In genomic region chr2:27438281-27438680, GRCm38 (mm10) we compare ENCODE assay signal across 11 mouse cellular contexts. TPM values are rescaled to one million over a fixed set of nuclear protein-coding genes. Genes with fewer than 3 reads are reported as not detected.
DNase-seq lines count a peak whose midpoint lies in the region; ATAC-seq and TF ChIP-seq lines count a peak whose summit lies in the region.
"Had no signal": no experiment of that assay in that cellular context is flagged by ENCODE, and none has a peak within 500 bp of the region (broad histone marks: within the 10 kb centered on the region; RNA-seq: fewer than 3 reads in every experiment).

No protein-coding gene starts in this region.

- H3K4me1 ChIP-seq in embryonic fibroblast, embryonic 13.5 days (ENCODE audit: control insufficient read depth, insufficient read depth, low read length) = peaks cover 4% of the 10 kb centered on the region

- peak overlapping the region; percentile 24; the same call in 1 of the 2 replicates for H3K27ac ChIP-seq in embryonic fibroblast, embryonic 13.5 days (ENCODE audit: insufficient read depth, low read length)
- H3K27ac ChIP-seq: hindbrain, embryonic 13.5 days had no signal

- TF ChIP-seq CTCF in embryonic fibroblast, embryonic 13.5 days (IDR thresholded peaks at IDR 0.05; ENCODE audit: borderline replicate concordance, insufficient read depth, low read length) = no peak

- DNase-seq in adrenal gland, postnatal 10 days = peak; percentile 61
- DNase-seq in adrenal gland, adult 2 months = no peak
- DNase-seq in naive thymus-derived CD4-positive, alpha-beta T cell, adult 2 months (ENCODE audit: low read depth) = peak; percentile 67
- no peak for DNase-seq in cerebellum, adult 8-10 months
- no peak for DNase-seq in cerebellum, adult 11 months
- DNase-seq: cerebellum, postnatal 36 days had no signal

- no peak overlapping the region for H3K4me3 ChIP-seq in embryonic fibroblast, embryonic 13.5 days (ENCODE audit: insufficient read depth, low read length)
- H3K4me3 ChIP-seq: hindbrain, embryonic 13.5 days had no signal

- peak; percentile 32 for ATAC-seq in CD4-positive, CD25-positive, alpha-beta regulatory T cell, adult 4 months
- no peak for ATAC-seq in inflammation-experienced regulatory T-cells, adult 6 months

- TF ChIP-seq POLR2A in embryonic fibroblast, embryonic 13.5 days (IDR thresholded peaks at IDR 0.05; ENCODE audit: low read depth, low read length) = no peak

RNA-seq across cellular contexts. Expression of gene Brd3os, which starts 3.8 kb away (rescaled TPM):
- 1 to 10 TPM; 4.8 to 5.7 TPM for total RNA-seq in adrenal gland, postnatal 10 days (2021)
- 10 to 100 TPM in 1 of 2 experiments, 1 to 10 TPM in 1; 6.2 to 17.2 TPM for total RNA-seq in adrenal gland, adult 2 months (2021)
- 46.0 and 60.2 TPM in 2 replicates for polyA plus RNA-seq in adrenal gland, adult 2 months (2012; rRNA removed)
- under 1 TPM in 1 of 2 experiments, not detected in 1; 0.52 TPM for polyA plus RNA-seq in CD4-positive, CD25-positive, alpha-beta regulatory T cell, adult 4 months (2017; shearing (Covaris generic))
- polyA plus RNA-seq in embryonic fibroblast, embryonic 13.5 days (2011; ENCODE audit: insufficient read length, low read depth, missing spikeins) = 9.0 and 10.0 TPM in 2 replicates
- not detected for polyA plus RNA-seq in inflammation-experienced regulatory T-cells, adult 6 months (2017; shearing (Covaris generic))
- total RNA-seq: monocyte, adult 5-6 weeks had no signal

RNA-seq across cellular contexts. Expression of gene Vav2, which starts 11.4 kb away (rescaled TPM):
- total RNA-seq in adrenal gland, postnatal 10 days (2021) = 10 to 100 TPM; 21.5 to 29.6 TPM
- 10 to 100 TPM; 20.1 to 27.6 TPM for total RNA-seq in adrenal gland, adult 2 months (2021)
- 29.7 and 30.9 TPM in 2 replicates for polyA plus RNA-seq in adrenal gland, adult 2 months (2012; rRNA removed)
- 1 to 10 TPM; 9.9 to 10.0 TPM for polyA plus RNA-seq in CD4-positive, CD25-positive, alpha-beta regulatory T cell, adult 4 months (2017; shearing (Covaris generic))
- polyA plus RNA-seq in embryonic fibroblast, embryonic 13.5 days (2011; ENCODE audit: insufficient read length, low read depth, missing spikeins) = 8.4 and 8.6 TPM in 2 replicates
- 1 to 10 TPM; 3.8 to 7.1 (median 7.0) TPM for polyA plus RNA-seq in inflammation-experienced regulatory T-cells, adult 6 months (2017; shearing (Covaris generic))

Comparison
In these comparisons a context has a peak if more than half of its experiments do, and no peak if none do; other contexts are left out.
1. DNase-seq: peak in adrenal gland, postnatal 10 days (single experiment) and naive thymus-derived CD4-positive, alpha-beta T cell, adult 2 months (single experiment); none in adrenal gland, adult 2 months (single experiment), cerebellum, adult 8-10 months (single experiment) and cerebellum, adult 11 months (single experiment).